Mouse (Mus musculus) liver, embryonic 16.5 days (tissue): ENCODE measurements at regions not wholly inside any gene's neighbourhood (a gene's known extent, or its start where the extent isn't known, plus 50 kb on each side); places are given as distances from the start of the nearest gene placed in this dataset.

Experiments used
- ATAC-seq: fragments of 200-750 bp; cut with Nextera tagmentation; 2 replicates; pipeline ENCODE4 v1.8.0; 2017; ENCODE audit warnings: low read depth, mild to moderate bottlenecking, moderate number of reproducible peaks, moderate library complexity
- H3K27ac ChIP-seq: fragments of 300-500 bp; sonication (generic); 2 replicates; pipeline ENCODE4 v1.5.1; 2014; ENCODE audit warnings: mild to moderate bottlenecking, low read length
- H3K27me3 ChIP-seq: fragments of 300-500 bp; sonication (generic); 2 replicates; pipeline ENCODE4 v1.6.1; 2014; ENCODE audit warnings: low read depth, low read length, mixed read lengths; ENCODE audit not compliant: control insufficient read depth, insufficient read depth
- H3K36me3 ChIP-seq: fragments of 300-500 bp; sonication (generic); 2 replicates; pipeline ENCODE4 v1.6.1; 2014; ENCODE audit warnings: mild to moderate bottlenecking; ENCODE audit not compliant: control insufficient read depth, insufficient read depth
- H3K4me1 ChIP-seq: fragments of 300-500 bp; sonication (generic); 2 replicates; pipeline ENCODE4 v1.6.1; 2014; ENCODE audit warnings: low read depth, low read length, mixed read lengths; ENCODE audit not compliant: control insufficient read depth
- H3K4me2 ChIP-seq: fragments of 300-500 bp; sonication (generic); 2 replicates; pipeline ENCODE4 v1.6.1; 2014; ENCODE audit warnings: low read depth, low read length, mixed read lengths
- H3K4me3 ChIP-seq: fragments of 300-500 bp; sonication (generic); 2 replicates; pipeline ENCODE4 v1.5.1; 2014; ENCODE audit warnings: low read depth, mild to moderate bottlenecking, low read length
- H3K9ac ChIP-seq: fragments of 300-500 bp; sonication (generic); 2 replicates; pipeline ENCODE4 v1.6.1; 2014; ENCODE audit warnings: low read depth, low read length
- H3K9me3 ChIP-seq: fragments of 300-500 bp; sonication (generic); replicated peaks from 2 replicates; pipeline ENCODE4 v1.6.1; 2016; ENCODE audit warnings: low read length; ENCODE audit not compliant: control insufficient read depth
- WGBS: fragments of 180-500 bp; shearing (Covaris S2); extraction: QIAGEN DNeasy Blood & Tissue Kit; methylation state at CpG from one replicate; pipeline ENCODE4 v1.1.7; 2014; ENCODE audit not compliant: insufficient replicate concordance; 5-methylcytosine and 5-hydroxymethylcytosine counted together

GRCm38 (mm10) chr1:14460811-14461210 is 1632.3 kb downstream of the 4930444P10Rik start:
- H3K9me3 ChIP-seq = no peaks in the 10 kb centered on the region
- ATAC-seq = no peak
- H3K9ac ChIP-seq = no peak overlapping the region
- no peak overlapping the region for H3K4me2 ChIP-seq
- H3K36me3 ChIP-seq = no peaks in the 10 kb centered on the region
- no peaks in the 10 kb centered on the region for H3K4me1 ChIP-seq
- H3K27me3 ChIP-seq = no peaks in the 10 kb centered on the region
- H3K27ac ChIP-seq = no peak overlapping the region
- 61% methylated on average over 4 of the region's 4 CpGs for WGBS
- no peak overlapping the region for H3K4me3 ChIP-seq

- H3K4me3 ChIP-seq = no peak overlapping the region
- H3K4me1 ChIP-seq = no peaks in the 10 kb centered on the region
- no peak overlapping the region for H3K9ac ChIP-seq
- no peaks in the 10 kb centered on the region for H3K9me3 ChIP-seq
- H3K27me3 ChIP-seq = no peaks in the 10 kb centered on the region
- H3K36me3 ChIP-seq = no peaks in the 10 kb centered on the region
- ATAC-seq = no peak
- 61% methylated on average over 2 of the region's 2 CpGs for WGBS
- H3K4me2 ChIP-seq = no peak overlapping the region
- no peak overlapping the region for H3K27ac ChIP-seq
These were observed 1663.8 kb downstream of the 4930444P10Rik start for GRCm38 (mm10) chr1:14429326-14429725.

- WGBS = 62% methylated on average over 1 of the region's 1 CpGs
- Histone ChIP-seq H3K4me1 (no peaks in the 10 kb centered on the region), H3K27ac (no peak overlapping the region)
These were observed 1672.1 kb downstream of the 4930444P10Rik start for GRCm38 (mm10) chr1:14421030-14421429.

GRCm38 (mm10) chr1:14413826-14414445 is 1679.2 kb downstream of the 4930444P10Rik start:
- H3K27me3 ChIP-seq = no peaks in the 10 kb centered on the region
- no peak for ATAC-seq
- 55% methylated on average over 4 of the region's 4 CpGs for WGBS
- no peaks in the 10 kb centered on the region for H3K36me3 ChIP-seq
- no peak overlapping the region for H3K9ac ChIP-seq
- no peaks in the 10 kb centered on the region for H3K9me3 ChIP-seq
- no peak overlapping the region for H3K4me2 ChIP-seq
- no peak overlapping the region for H3K4me3 ChIP-seq
- no peak overlapping the region for H3K27ac ChIP-seq
- H3K4me1 ChIP-seq = no peaks in the 10 kb centered on the region

More at GRCm38 (mm10) chr1:14421030-14421429, 1672.1 kb downstream of the 4930444P10Rik start:
- H3K27me3 ChIP-seq = no peaks in the 10 kb centered on the region
- H3K4me3 ChIP-seq = no peak overlapping the region
- no peak for ATAC-seq
- H3K9me3 ChIP-seq = no peaks in the 10 kb centered on the region
- no peak overlapping the region for H3K4me2 ChIP-seq
- H3K9ac ChIP-seq = no peak overlapping the region
- H3K36me3 ChIP-seq = no peaks in the 10 kb centered on the region

GRCm38 (mm10) chr1:14369957-14370833 is 1722.9 kb downstream of the 4930444P10Rik start:
- Histone ChIP-seq H3K9ac (no peak overlapping the region), H3K36me3 (no peaks in the 10 kb centered on the region), H3K4me2 (no peak overlapping the region), H3K4me3 (no peak overlapping the region), H3K27me3 (no peaks in the 10 kb centered on the region), H3K4me1 (no peaks in the 10 kb centered on the region), H3K9me3 (no peaks in the 10 kb centered on the region), H3K27ac (no peak overlapping the region)
- WGBS = 60% methylated on average over 3 of the region's 3 CpGs
- no peak for ATAC-seq

- Histone ChIP-seq H3K9me3 (no peaks in the 10 kb centered on the region), H3K4me3 (no peak overlapping the region), H3K4me1 (no peaks in the 10 kb centered on the region), H3K36me3 (no peaks in the 10 kb centered on the region), H3K27me3 (no peaks in the 10 kb centered on the region), H3K9ac (no peak overlapping the region), H3K27ac (no peak overlapping the region), H3K4me2 (no peak overlapping the region)
- ATAC-seq = no peak
- 47% methylated on average over 2 of the region's 2 CpGs for WGBS
These were observed 1733.0 kb downstream of the 4930444P10Rik start for GRCm38 (mm10) chr1:14359998-14360640.
